17 mouse cellular contexts compared by ENCODE assay signal in genomic region chr10:121277022-121277471, GRCm38 (mm10).
A peak's percentile ranks its signal among the peaks of the same experiment; 100 is the strongest.
DNase-seq lines count a peak whose midpoint lies in the region; ATAC-seq and TF ChIP-seq lines count a peak whose summit lies in the region.
"Had no signal": no experiment of that assay in that cellular context is flagged by ENCODE, and none has a peak within 500 bp of the region (broad histone marks: within the 10 kb centered on the region; RNA-seq: fewer than 3 reads in every experiment).

No protein-coding gene starts in this region.

- no peak overlapping the region for H3K4me3 ChIP-seq in intestine, postnatal 0 days (ENCODE audit: low read depth, low read length)
- H3K4me3 ChIP-seq: erythroblast, embryonic 14.5 days; forebrain, embryonic 15.5 days; hindbrain, embryonic 12.5 days; liver, embryonic 12.5 days; midbrain, embryonic 12.5 days had no signal

- TF ChIP-seq CTCF in intestine, postnatal 0 days (IDR thresholded peaks at IDR 0.05; ENCODE audit: low read depth): no peak

- DNase-seq in cerebellum, postnatal 14 days: peak; percentile 65 to 70
- no peak for DNase-seq in cerebellum, adult 9-10 months
- peak; percentile 37 to 62 for DNase-seq in kidney, postnatal 4 days
- DNase-seq in kidney, adult 18-20 months: no peak
- DNase-seq in ZHBTc4 (ENCODE audit: low read depth, low spot score): peak; percentile 51
- DNase-seq in lung, postnatal 36 days: peak; percentile 51
- DNase-seq: adrenal gland, postnatal 14 days; gastrocnemius, postnatal 36 days; kidney, adult 11 months; thymus, postnatal 25 days had no signal

- no peak overlapping the region for H3K27ac ChIP-seq in intestine, postnatal 0 days (ENCODE audit: low read depth, low read length)
- H3K27ac ChIP-seq: forebrain, embryonic 15.5 days; hindbrain, embryonic 12.5 days; liver, embryonic 12.5 days; midbrain, embryonic 12.5 days had no signal

- no peak overlapping the region for H3K4me2 ChIP-seq in intestine, postnatal 0 days (replicated peaks; ENCODE audit: low read depth)
- H3K4me2 ChIP-seq: forebrain, embryonic 15.5 days; hindbrain, embryonic 12.5 days; liver, embryonic 12.5 days; midbrain, embryonic 12.5 days had no signal

- no peaks in the 10 kb centered on the region for H3K9me3 ChIP-seq in intestine, postnatal 0 days (ENCODE audit: control insufficient read depth)
- H3K9me3 ChIP-seq: forebrain, embryonic 15.5 days; hindbrain, embryonic 12.5 days had no signal

- peaks cover 7% of the 10 kb centered on the region for H3K36me3 ChIP-seq in intestine, postnatal 0 days (ENCODE audit: control insufficient read depth, insufficient read depth)
- H3K36me3 ChIP-seq: liver, embryonic 12.5 days had no signal

- H3K9ac ChIP-seq in intestine, postnatal 0 days (ENCODE audit: low read depth, low read length): no peak overlapping the region
- H3K9ac ChIP-seq: forebrain, embryonic 15.5 days; hindbrain, embryonic 12.5 days; liver, embryonic 12.5 days; midbrain, embryonic 12.5 days had no signal

- no peak for ATAC-seq in intestine, postnatal 0 days
- ATAC-seq: activated CD4-positive, CD25-positive, alpha-beta regulatory T cell, adult 4 months; forebrain, embryonic 15.5 days; liver, embryonic 12.5 days had no signal

- 87% methylated on average over 2 of the region's 2 CpGs for WGBS in intestine, postnatal 0 days

- no peaks in the 10 kb centered on the region for H3K27me3 ChIP-seq in intestine, postnatal 0 days (replicated peaks; ENCODE audit: control insufficient read depth, insufficient read depth, low read length)
- H3K27me3 ChIP-seq: forebrain, embryonic 15.5 days; hindbrain, embryonic 12.5 days; liver, embryonic 12.5 days; midbrain, embryonic 12.5 days had no signal

- no peaks in the 10 kb centered on the region for H3K4me1 ChIP-seq in intestine, postnatal 0 days (replicated peaks; ENCODE audit: control insufficient read depth, insufficient read depth, low read length)
- H3K4me1 ChIP-seq: forebrain, embryonic 15.5 days; hindbrain, embryonic 12.5 days; liver, embryonic 12.5 days; midbrain, embryonic 12.5 days had no signal

Comparison
In these comparisons a context has a peak if more than half of its experiments do, and no peak if none do; other contexts are left out.
1. DNase-seq: peak in cerebellum, postnatal 14 days (2 of 2), kidney, postnatal 4 days (2 of 2), ZHBTc4 (single experiment) and lung, postnatal 36 days (single experiment); none in cerebellum, adult 9-10 months (single experiment) and kidney, adult 18-20 months (single experiment).